Mouse (Mus musculus) retina, postnatal 1 day (tissue): ENCODE data around the gene Tom1l1.

ENCODE experiments used
- DNase-seq: peaks from one replicate; pipeline ENCODE4 v3.0.0-alpha.2; 2012

Tom1l1 gene

GRCm38 (mm10) chr11:90666916-90667315, 21.2 kb downstream of the Tom1l1 start:
- no peak for DNase-seq

GRCm38 (mm10) chr11:90666144-90666757, 21.9 kb downstream of the Tom1l1 start:
- DNase-seq, result no peak

GRCm38 (mm10) chr11:90665161-90665560, 23.0 kb downstream of the Tom1l1 start:
- DNase-seq, result peak; percentile 54

- no peak for DNase-seq
Measured at GRCm38 (mm10) chr11:90664345-90664986, 23.7 kb downstream of the Tom1l1 start.

- no peak for DNase-seq
Measured at GRCm38 (mm10) chr11:90663618-90664297, 24.4 kb downstream of the Tom1l1 start.

GRCm38 (mm10) chr11:90663052-90663451, 25.1 kb downstream of the Tom1l1 start:
- no peak for DNase-seq

- DNase-seq, result no peak
Measured at GRCm38 (mm10) chr11:90660662-90661061, 27.5 kb downstream of the Tom1l1 start.

- no peak for DNase-seq
Measured at GRCm38 (mm10) chr11:90657527-90657926, 30.6 kb downstream of the Tom1l1 start.

- DNase-seq, result no peak
Measured at GRCm38 (mm10) chr11:90652603-90653002, 35.6 kb downstream of the Tom1l1 start.

GRCm38 (mm10) chr11:90650231-90650885, 37.8 kb downstream of the Tom1l1 start:
- peak; percentile 12 for DNase-seq

GRCm38 (mm10) chr11:90649777-90650176, 38.4 kb downstream of the Tom1l1 start:
- no peak for DNase-seq

GRCm38 (mm10) chr11:90638312-90638830, 49.8 kb downstream of the Tom1l1 start:
- no peak for DNase-seq

- DNase-seq, result peak; percentile 98
Measured at GRCm38 (mm10) chr11:90637440-90638311, 50.5 kb downstream of the Tom1l1 start, which contains the start of the genes Stxbp4 and Cox11. TSS of gene Stxbp4 (minus strand) at chr11:90638084. TSS of gene Cox11 (plus strand) at chr11:90638173.

GRCm38 (mm10) chr11:90634661-90635060, 53.5 kb downstream of the Tom1l1 start:
- no peak for DNase-seq

GRCm38 (mm10) chr11:90632480-90632879, 55.7 kb downstream of the Tom1l1 start:
- DNase-seq, result no peak

GRCm38 (mm10) chr11:90627751-90628150, 60.4 kb downstream of the Tom1l1 start:
- DNase-seq, result no peak

- DNase-seq, result no peak
Measured at GRCm38 (mm10) chr11:90625174-90625573, 63.0 kb downstream of the Tom1l1 start.

- DNase-seq, result peak; percentile 71
Measured at GRCm38 (mm10) chr11:90623477-90623876, 64.7 kb downstream of the Tom1l1 start.

- DNase-seq, result no peak
Measured at GRCm38 (mm10) chr11:90622500-90622899, 65.7 kb downstream of the Tom1l1 start.

- no peak for DNase-seq
Measured at GRCm38 (mm10) chr11:90622044-90622443, 66.1 kb downstream of the Tom1l1 start.

- DNase-seq, result peak; percentile 62
Measured at GRCm38 (mm10) chr11:90616431-90616830, 71.7 kb downstream of the Tom1l1 start.

GRCm38 (mm10) chr11:90614743-90615142, 73.4 kb downstream of the Tom1l1 start:
- no peak for DNase-seq
